Mouse (Mus musculus) CH12.LX (cell line): ENCODE measurements at regions not wholly inside any gene's neighbourhood (a gene's known extent, or its start where the extent isn't known, plus 50 kb on each side); places are given as distances from the start of the nearest gene placed in this dataset.

ENCODE experiments used
- DNase-seq: peaks from one replicate; pipeline ENCODE4 v3.0.0-alpha.2; 2013; ENCODE audit errors: extremely low read depth
- H3K27ac ChIP-seq: 2 replicates; pipeline ENCODE4 v1.5.1; 2012; ENCODE audit warnings: low read depth, mild to moderate bottlenecking, control low read depth, moderate library complexity; ENCODE audit not compliant: insufficient read depth
- H3K27me3 ChIP-seq: replicated peaks from 2 replicates; pipeline ENCODE3; 2012; ENCODE audit warnings: inconsistent platforms
- H3K36me3 ChIP-seq, 2 experiments: replicated peaks in 1 of 2; 2 replicates each; pipeline versions ENCODE3 to v1.6.1; 2012; ENCODE audit warnings: inconsistent platforms in 1 of 2, low read length in 1 of 2, mild to moderate bottlenecking in 1 of 2, mixed read lengths in 1 of 2, moderate library complexity in 1 of 2; ENCODE audit not compliant: control insufficient read depth in 1 of 2, insufficient read depth in 1 of 2
- H3K4me1 ChIP-seq, 2 experiments: 2 replicates each; pipeline ENCODE4 v1.6.1; 2012; ENCODE audit warnings: inconsistent platforms in 1 of 2, moderate library complexity in 1 of 2; ENCODE audit not compliant: insufficient read depth in 2 of 2, control insufficient read depth in 1 of 2
- H3K4me2 ChIP-seq: 2 replicates; pipeline ENCODE4 v1.6.1; 2012; ENCODE audit warnings: low read depth, mild to moderate bottlenecking, control low read depth; ENCODE audit not compliant: poor library complexity, insufficient read depth, severe bottlenecking
- H3K4me3 ChIP-seq, 3 experiments: fragments of 150-350 bp in 1 of 3; sonication (generic) in 1 of 3; replicated peaks in 1 of 3; 2 replicates each; pipeline versions ENCODE3 to v1.5.1; 2011 to 2012; ENCODE audit warnings: low read depth in 2 of 3, low read length in 2 of 3, mild to moderate bottlenecking in 2 of 3, moderate library complexity in 2 of 3, control low read depth in 1 of 3, improper control_type of control experiment in 1 of 3, inconsistent platforms in 1 of 3, mixed read lengths in 1 of 3; ENCODE audit not compliant: poor library complexity in 1 of 3
- H3K79me2 ChIP-seq: replicated peaks from 2 replicates; pipeline ENCODE4 v1.6.1; 2012; ENCODE audit warnings: mild to moderate bottlenecking, moderate library complexity; ENCODE audit not compliant: control insufficient read depth, poor library complexity, insufficient read depth, severe bottlenecking; ENCODE audit errors: extremely low read depth
- H3K9ac ChIP-seq: 2 replicates; pipeline ENCODE4 v1.6.1; 2012; ENCODE audit warnings: low read depth, mild to moderate bottlenecking, control low read depth, moderate library complexity; ENCODE audit not compliant: insufficient read depth
- H3K9me3 ChIP-seq: replicated peaks from 2 replicates; pipeline ENCODE3; 2012; ENCODE audit warnings: low read length, inconsistent platforms, mixed read lengths
- BHLHE40 ChIP-seq: IDR thresholded peaks from 2 replicates; pipeline ENCODE4 v1.6.1; 2011; ENCODE audit warnings: mild to moderate bottlenecking, low read depth, low read length, improper control_type of control experiment
- CHD1 ChIP-seq: IDR thresholded peaks from 2 replicates; pipeline ENCODE4 v1.6.1; 2012; ENCODE audit warnings: low read depth, low read length, improper control_type of control experiment, inconsistent platforms
- CHD2 ChIP-seq: IDR thresholded peaks from 2 replicates; pipeline ENCODE4 v1.6.1; 2011; ENCODE audit warnings: low read length, improper control_type of control experiment
- ELF1 ChIP-seq: IDR thresholded peaks from 2 replicates; pipeline ENCODE4 v1.6.1; 2014; ENCODE audit warnings: low read depth, mild to moderate bottlenecking, inconsistent platforms, low read length, improper control_type of control experiment
- ETS1 ChIP-seq: conservative IDR thresholded peaks from 2 replicates; pipeline ENCODE4 v1.6.1; 2012; ENCODE audit warnings: low read depth, mild to moderate bottlenecking, inconsistent platforms, low read length, improper control_type of control experiment, moderate library complexity
- IRF4 ChIP-seq: IDR thresholded peaks from 2 replicates; pipeline ENCODE4 v1.6.1; 2014; ENCODE audit warnings: low read depth, mild to moderate bottlenecking, inconsistent platforms, low read length, improper control_type of control experiment
- JUN ChIP-seq: IDR thresholded peaks from 2 replicates; pipeline ENCODE4 v1.6.1; 2011; ENCODE audit warnings: low read depth, mild to moderate bottlenecking, low read length, improper control_type of control experiment, moderate library complexity; ENCODE audit not compliant: insufficient read depth
- JUND ChIP-seq: conservative IDR thresholded peaks from 2 replicates; pipeline ENCODE4 v1.6.1; 2011; ENCODE audit warnings: low read depth, low read length, improper control_type of control experiment
- MAFK ChIP-seq: IDR thresholded peaks from 2 replicates; pipeline ENCODE4 v1.6.1; 2011; ENCODE audit warnings: low read length, improper control_type of control experiment; ENCODE audit not compliant: insufficient replicate concordance
- MAZ ChIP-seq: IDR thresholded peaks from 2 replicates; pipeline ENCODE4 v1.6.1; 2012; ENCODE audit warnings: low read depth, mild to moderate bottlenecking, inconsistent platforms, low read length, improper control_type of control experiment, moderate library complexity
- MEF2A ChIP-seq: IDR thresholded peaks from 2 replicates; pipeline ENCODE4 v1.6.1; 2014; ENCODE audit warnings: low read depth, mild to moderate bottlenecking, inconsistent platforms, low read length, improper control_type of control experiment, borderline replicate concordance
- MXI1 ChIP-seq: IDR thresholded peaks from 2 replicates; pipeline ENCODE4 v1.6.1; 2011; ENCODE audit warnings: mild to moderate bottlenecking, low read depth, low read length, improper control_type of control experiment
- MYC ChIP-seq: IDR thresholded peaks from 2 replicates; pipeline ENCODE4 v1.6.1; 2011; ENCODE audit warnings: low read depth, mild to moderate bottlenecking, improper control_type of control experiment, low read length
- NELFE ChIP-seq: IDR thresholded peaks from 2 replicates; pipeline ENCODE4 v1.6.1; 2011; ENCODE audit warnings: low read depth, low read length, improper control_type of control experiment
- NRF1 ChIP-seq: IDR thresholded peaks from 2 replicates; pipeline ENCODE4 v1.6.1; 2014; ENCODE audit warnings: low read depth, mild to moderate bottlenecking, inconsistent platforms, low read length, improper control_type of control experiment, moderate library complexity
- POLR2A ChIP-seq: IDR thresholded peaks from 2 replicates; pipeline ENCODE4 v1.6.1; 2011; ENCODE audit warnings: low read depth, mild to moderate bottlenecking, improper control_type of control experiment, low read length
- POLR2AphosphoS2 ChIP-seq: IDR thresholded peaks from 2 replicates; pipeline ENCODE4 v1.6.1; 2011; ENCODE audit warnings: low read depth, low read length, improper control_type of control experiment
- RAD21 ChIP-seq: IDR thresholded peaks from 2 replicates; pipeline ENCODE4 v1.6.1; 2011; ENCODE audit warnings: low read depth, mild to moderate bottlenecking, low read length, improper control_type of control experiment, moderate library complexity
- RCOR1 ChIP-seq: conservative IDR thresholded peaks from 2 replicates; pipeline ENCODE4 v1.6.1; 2012; ENCODE audit warnings: low read depth, mild to moderate bottlenecking, inconsistent platforms, low read length, improper control_type of control experiment
- TCF12 ChIP-seq: IDR thresholded peaks from 2 replicates; pipeline ENCODE4 v1.6.1; 2014; ENCODE audit warnings: low read depth, mild to moderate bottlenecking, inconsistent platforms, low read length, improper control_type of control experiment
- UBTF ChIP-seq: IDR thresholded peaks from 2 replicates; pipeline ENCODE4 v1.6.1; 2012; ENCODE audit warnings: low read depth, mild to moderate bottlenecking, inconsistent platforms, low read length, improper control_type of control experiment, moderate library complexity
- ZKSCAN1 ChIP-seq: IDR thresholded peaks from 2 replicates; pipeline ENCODE4 v1.6.1; 2012; ENCODE audit warnings: low read depth, inconsistent platforms, low read length, improper control_type of control experiment, borderline replicate concordance
- dilution Hi-C: fragments of 300-500 bp; cut with MboI; formaldehyde crosslinking; loops from 2 replicates; pipeline ENCODE4 v1.14.3; 2020; ENCODE audit warnings: low sequenced_read_pairs; ENCODE audit not compliant: extremely low pct_unique_long_range_greater_than_20kb, extremely low pct_ligation_motif_present
- in situ Hi-C: fragments of 300-500 bp; cut with MboI; formaldehyde crosslinking; loops from 3 replicates; pipeline ENCODE4 v1.14.3; 2019; ENCODE audit warnings: low sequenced_read_pairs, low pct_ligation_motif_present, low pct_unique_long_range_greater_than_20kb, mixed read lengths

- no peak overlapping the region for H3K4me2 ChIP-seq
- TF ChIP-seq UBTF: no peak
- TF ChIP-seq ZKSCAN1: no peak
- TF ChIP-seq MAZ: no peak
- no peak for TF ChIP-seq POLR2AphosphoS2
- TF ChIP-seq ETS1: no peak
- no peak for TF ChIP-seq MAFK
- TF ChIP-seq MEF2A: no peak
- TF ChIP-seq MXI1: no peak
- no peak for TF ChIP-seq CHD2
- TF ChIP-seq BHLHE40: no peak
- TF ChIP-seq MYC: no peak
- no peak for TF ChIP-seq NRF1
- no peak for TF ChIP-seq NELFE
- TF ChIP-seq JUND: no peak
- no peak overlapping the region for H3K9ac ChIP-seq
- H3K79me2 ChIP-seq: no peaks in the 10 kb centered on the region
- H3K27me3 ChIP-seq: no peaks in the 10 kb centered on the region
- dilution Hi-C loops (no loop called here), in situ Hi-C loops (no loop called here)
- no peaks in the 10 kb centered on the region for H3K4me1 ChIP-seq
- no peak overlapping the region for H3K4me3 ChIP-seq
- H3K9me3 ChIP-seq: peaks cover 6% of the 10 kb centered on the region
- H3K36me3 ChIP-seq: no peaks in the 10 kb centered on the region
- no peak overlapping the region for H3K27ac ChIP-seq
- DNase-seq: no peak
Observed at GRCm38 (mm10) chr17:93362926-93363325, 164.1 kb downstream of the Adcyap1 start.

DNA sequence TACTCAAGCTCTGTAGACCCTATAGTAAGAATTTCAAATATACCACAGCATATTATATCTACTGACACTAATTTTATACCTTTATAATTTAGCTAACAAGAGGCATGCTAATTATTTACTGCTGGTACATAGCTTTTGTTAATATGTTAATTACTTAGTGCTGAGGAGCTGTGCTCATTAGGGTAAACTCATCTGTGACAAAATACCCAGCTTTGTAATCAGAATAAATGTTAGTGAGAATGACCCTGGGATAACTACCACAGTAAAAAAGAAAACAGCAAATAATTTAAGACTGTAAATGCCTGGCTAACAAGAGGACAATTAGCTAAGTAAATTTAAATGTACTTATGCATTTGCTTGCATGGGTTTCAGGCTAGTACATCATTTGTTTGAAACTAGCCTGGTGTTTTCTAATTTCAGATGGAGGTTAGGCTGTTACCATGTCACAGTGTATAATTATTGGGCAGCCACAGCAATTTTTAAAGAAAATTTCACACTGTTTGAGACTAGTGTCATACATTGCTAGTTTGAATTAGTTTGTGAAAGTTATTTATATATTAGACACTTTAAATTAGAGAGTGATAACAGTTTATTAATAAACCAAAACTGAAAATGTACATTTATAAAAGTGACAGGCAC is 178.8 kb downstream of the Adcyap1 start:
- Histone ChIP-seq H3K9me3 (peaks cover 17% of the 10 kb centered on the region), H3K4me2 (no peak overlapping the region), H3K27me3 (no peaks in the 10 kb centered on the region), H3K4me3 (no peak overlapping the region), H3K79me2 (no peaks in the 10 kb centered on the region), H3K27ac (no peak overlapping the region), H3K36me3 (no peaks in the 10 kb centered on the region), H3K4me1 (no peaks in the 10 kb centered on the region), H3K9ac (no peak overlapping the region)
- dilution Hi-C loops (no loop called here), in situ Hi-C loops (no loop called here)
- no peak for TF ChIP-seq JUN
- TF ChIP-seq RAD21: no peak
- no peak for TF ChIP-seq RCOR1
- no peak for TF ChIP-seq CHD1
- no peak for TF ChIP-seq JUND
- no peak for TF ChIP-seq MAFK
- TF ChIP-seq TCF12: no peak
- TF ChIP-seq ELF1: no peak
- no peak for TF ChIP-seq IRF4
- TF ChIP-seq POLR2A: no peak
- DNase-seq: no peak
